Mouse (Mus musculus) G1E-ER4 (cell line): ENCODE results near the gene Pifo. TPM values are rescaled to one million over a fixed set of nuclear protein-coding genes. Genes with fewer than 3 reads are reported as not detected.

ENCODE experiments used
- GATA1 ChIP-seq: IDR thresholded peaks from one replicate; pipeline ENCODE4 v1.8.0; 2012; ENCODE audit warnings: low read length, inconsistent platforms
- polyA plus RNA-seq: library from polyadenylated mRNA; stranded (reverse); fragments of >175 nt; gene quantifications from 2 replicates; pipeline ENCODE4 v1.2.3, GENCODE M21; 2012

Pifo gene
- polyA plus RNA-seq, 1 experiment, result not detected

DNA sequence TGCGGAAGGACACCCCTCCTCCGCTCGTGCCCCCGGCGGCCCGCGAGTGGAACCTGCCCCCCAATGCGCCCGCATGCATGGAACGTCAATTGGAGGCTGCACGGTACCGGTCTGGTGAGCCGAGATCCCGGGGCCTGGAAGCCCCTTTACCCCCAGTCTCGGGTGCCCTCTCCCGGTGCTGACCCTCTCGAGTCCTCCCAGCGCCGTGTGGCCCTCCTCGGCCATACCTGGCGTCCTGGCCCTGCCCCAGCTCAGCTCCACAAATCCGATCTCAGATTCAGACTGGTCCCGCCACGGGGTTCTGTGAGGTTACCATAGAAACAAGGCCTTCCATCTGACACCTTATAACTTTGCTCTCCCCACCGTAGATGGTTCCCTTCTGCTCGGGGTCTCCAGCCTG is 54.9 kb downstream of the Pifo start:
- TF ChIP-seq GATA1, result no peak

DNA sequence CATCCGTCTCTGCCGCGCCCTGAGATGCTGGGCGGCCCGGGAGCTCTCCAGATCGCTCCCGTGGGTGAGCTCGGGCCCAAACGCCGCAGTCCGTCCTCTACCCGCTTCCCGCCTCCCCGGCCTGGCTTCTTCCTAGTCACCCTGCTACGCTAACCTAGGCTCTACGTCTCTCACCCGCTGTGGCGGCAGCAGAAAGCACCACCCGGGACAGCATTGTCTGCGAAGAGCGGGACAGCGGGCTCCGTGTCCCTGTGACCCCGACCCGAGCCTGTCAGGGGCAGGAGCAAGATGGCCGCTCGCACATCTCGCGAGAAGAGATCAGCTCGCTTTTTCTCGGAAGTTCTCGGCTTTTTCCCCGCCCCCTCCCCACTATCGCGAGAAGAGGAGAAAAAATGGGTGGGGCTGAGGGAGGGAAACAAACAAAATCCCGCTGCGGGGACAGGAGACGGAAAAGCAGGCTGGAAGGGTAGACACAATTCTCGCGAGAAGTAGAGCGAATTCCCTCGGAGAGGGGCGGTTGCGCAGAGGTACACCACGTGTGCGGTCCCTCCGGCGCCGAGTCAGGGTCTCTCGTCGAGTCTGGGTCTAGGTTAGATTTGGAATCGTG is 55.4 kb downstream of the Pifo start, which contains the start of gene Wdr77:
Wdr77 (plus strand) TSS at position 396 of the 607 bp plus-strand sequence.
- TF ChIP-seq GATA1, result no peak

DNA sequence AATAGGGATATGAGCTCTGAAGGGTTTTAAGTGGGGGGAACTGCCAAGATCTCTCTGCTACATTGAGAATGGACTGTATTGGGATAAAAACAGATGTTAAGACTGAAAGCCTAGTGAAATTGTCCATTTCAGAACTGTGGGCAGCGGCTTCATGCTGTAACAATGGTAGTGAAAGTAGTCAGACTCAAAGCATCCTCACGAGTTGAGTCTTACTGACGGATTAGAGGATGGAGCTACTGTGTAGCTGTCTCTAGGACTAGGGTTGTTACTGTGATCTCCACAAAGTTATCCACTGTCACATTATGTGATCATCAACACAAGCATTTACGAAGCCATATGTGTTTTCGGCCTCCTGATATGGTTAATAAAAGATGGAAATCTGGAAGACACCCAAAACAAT is 56.2 kb downstream of the Pifo start:
- no peak for TF ChIP-seq GATA1

DNA sequence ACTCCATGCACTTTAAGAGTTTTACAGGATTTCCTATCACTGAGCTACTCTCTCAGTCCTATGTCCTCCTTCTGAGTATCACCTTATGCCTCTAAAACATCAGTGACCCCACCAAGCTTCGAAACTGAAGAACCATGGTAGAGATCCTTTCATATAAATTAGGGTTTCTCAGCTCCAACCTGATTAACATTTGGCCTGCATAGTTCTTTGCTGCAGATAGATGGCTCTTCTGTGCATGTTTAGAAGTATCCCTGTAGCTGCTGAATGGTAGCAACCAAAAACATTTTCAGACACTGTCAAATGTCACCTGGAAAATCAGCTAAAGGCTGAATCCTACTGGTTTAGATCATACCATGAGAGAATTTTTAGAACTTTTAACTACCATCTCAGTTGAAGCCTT is 57.2 kb downstream of the Pifo start:
- TF ChIP-seq GATA1, result no peak

DNA sequence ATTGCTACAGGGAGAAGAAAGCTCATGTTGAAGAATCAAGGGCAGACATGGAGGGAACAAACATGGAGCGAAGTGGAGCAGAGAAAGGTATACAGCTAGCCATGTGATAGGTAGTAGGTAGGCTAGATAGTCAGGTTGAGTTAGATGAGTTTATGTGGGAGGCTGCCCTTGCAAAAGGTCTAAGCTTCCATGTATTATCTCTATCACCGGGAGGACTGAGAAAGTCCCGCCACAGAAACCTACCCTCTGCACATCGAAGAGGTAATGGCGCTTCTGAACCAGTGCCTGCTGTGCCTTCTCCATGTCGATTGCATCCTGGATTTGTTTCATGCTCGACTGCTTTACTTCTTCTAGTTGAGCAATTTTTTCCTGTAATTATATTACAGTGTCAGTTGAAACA is 63.1 kb downstream of the Pifo start:
- no peak for TF ChIP-seq GATA1

Other genes starting within 250 kb of the Pifo start
- 17.1 and 25.4 TPM in 2 replicates for gene Rap1a, start 213.3 kb downstream of the Pifo start, polyA plus RNA-seq
- not detected in 2 replicates for gene Adora3, start 143.8 kb downstream of the Pifo start, polyA plus RNA-seq
- not detected in 2 replicates for gene Tmigd3, start 143.7 kb downstream of the Pifo start, polyA plus RNA-seq
- gene I830077J02Rik, start 82.0 kb downstream of the Pifo start, polyA plus RNA-seq, result 0.56 TPM in 2 replicates
- 87.9 and 105 TPM in 2 replicates for gene Wdr77, start 55.3 kb downstream of the Pifo start, polyA plus RNA-seq
- gene Atp5f1, start 54.5 kb downstream of the Pifo start, polyA plus RNA-seq, result 96.5 and 102 TPM in 2 replicates
- 0.13 and 0.23 TPM in 2 replicates for gene Ovgp1, start 40.9 kb downstream of the Pifo start, polyA plus RNA-seq
- not detected in 2 replicates for gene Chil5, start 18.2 kb upstream of the Pifo start, polyA plus RNA-seq
- not detected in 2 replicates for gene Chia1, start 98.6 kb upstream of the Pifo start, polyA plus RNA-seq
- gene Chil3, start 152.9 kb upstream of the Pifo start, polyA plus RNA-seq, result not detected in 2 replicates
- not detected in 2 replicates for gene Chil4, start 204.9 kb upstream of the Pifo start, polyA plus RNA-seq